Mouse (Mus musculus): ENCODE measurements around the gene Tenm4.

DNA sequence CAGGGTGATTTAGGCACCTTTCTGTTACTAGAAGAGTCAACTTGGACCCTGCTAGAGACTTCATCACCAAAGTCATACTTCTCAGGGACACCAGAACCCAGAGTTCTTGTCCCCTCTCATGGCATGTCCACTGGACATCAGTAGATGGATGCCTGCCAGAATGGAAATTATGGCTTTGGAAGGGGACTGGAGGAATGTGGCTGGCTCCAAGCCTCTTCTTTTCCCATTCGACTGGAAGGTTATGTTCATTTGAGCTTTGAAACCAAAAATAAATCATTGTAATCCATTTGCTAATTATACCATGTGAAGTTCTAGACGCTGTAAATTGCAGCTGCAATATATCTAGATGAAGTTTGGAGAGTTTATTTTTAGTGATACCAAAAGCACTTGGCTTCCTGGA, 320.9 kb downstream of the Tenm4 start:
- TF ChIP-seq CTCF (IDR thresholded peaks at IDR 0.05; ENCODE audit: borderline replicate concordance, insufficient read depth, low read depth, low read length) (no peak), POLR2A (IDR thresholded peaks at IDR 0.05; ENCODE audit: borderline replicate concordance, insufficient read depth, low read length) (no peak)
